ENCODE assay signal across 16 mouse cellular contexts in the genomic region with DNA sequence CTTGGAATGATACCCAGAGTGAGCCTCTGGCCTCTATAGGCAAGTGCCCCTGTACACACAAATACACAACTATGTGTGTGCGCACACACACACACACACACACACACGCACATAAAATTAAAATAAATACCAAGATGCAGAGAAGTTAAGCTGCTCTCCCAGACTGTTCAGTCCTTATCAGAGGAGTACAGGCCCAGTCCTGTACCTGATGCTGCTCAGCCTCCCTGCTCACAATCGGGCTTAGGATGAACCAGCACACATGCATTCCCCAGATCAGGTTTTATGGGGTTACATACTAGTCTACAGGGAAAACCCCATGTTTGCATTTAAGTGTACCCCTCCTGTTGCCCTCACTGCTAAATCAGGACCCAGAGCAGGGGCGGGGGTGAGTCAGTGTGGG.
"Had no signal": no experiment of that assay in that cellular context is flagged by ENCODE, and none has a peak within 500 bp of the region (broad histone marks: within the 10 kb centered on the region; RNA-seq: fewer than 3 reads in every experiment).

No protein-coding gene starts in this region.

- H3K4me1 ChIP-seq: intestine, embryonic 15.5 days; limb, embryonic 12.5 days; limb, embryonic 15.5 days; midbrain, embryonic 10.5 days; midbrain, embryonic 13.5 days; neural tube, embryonic 13.5 days had no signal

- H3K4me3 ChIP-seq: intestine, embryonic 15.5 days; limb, embryonic 12.5 days; limb, embryonic 15.5 days; midbrain, embryonic 10.5 days; midbrain, embryonic 13.5 days; neural tube, embryonic 13.5 days had no signal

- ATAC-seq: intestine, embryonic 15.5 days; midbrain, embryonic 13.5 days had no signal

- H3K9ac ChIP-seq: intestine, embryonic 15.5 days; limb, embryonic 12.5 days; limb, embryonic 15.5 days; midbrain, embryonic 13.5 days; neural tube, embryonic 13.5 days had no signal

- DNase-seq: kidney, adult 18-20 months; kidney, adult 9 months; kidney, postnatal 14 days; kidney, postnatal 4 days; left cerebral cortex, postnatal 4 days; lung, adult 2 months; lung, postnatal 14 days; lung, postnatal 4 days; thymus, adult 18-20 months; thymus, postnatal 36 days had no signal

- H3K27me3 ChIP-seq: intestine, embryonic 15.5 days; limb, embryonic 12.5 days; limb, embryonic 15.5 days; midbrain, embryonic 13.5 days; neural tube, embryonic 13.5 days had no signal

- H3K36me3 ChIP-seq: intestine, embryonic 15.5 days; limb, embryonic 12.5 days; limb, embryonic 15.5 days; midbrain, embryonic 10.5 days had no signal

- H3K4me2 ChIP-seq: intestine, embryonic 15.5 days; limb, embryonic 12.5 days; limb, embryonic 15.5 days; midbrain, embryonic 13.5 days; neural tube, embryonic 13.5 days had no signal

- H3K27ac ChIP-seq: intestine, embryonic 15.5 days; limb, embryonic 12.5 days; limb, embryonic 15.5 days; midbrain, embryonic 10.5 days; midbrain, embryonic 13.5 days; neural tube, embryonic 13.5 days had no signal

- H3K9me3 ChIP-seq: intestine, embryonic 15.5 days; limb, embryonic 12.5 days; limb, embryonic 15.5 days; midbrain, embryonic 10.5 days; midbrain, embryonic 13.5 days; neural tube, embryonic 13.5 days had no signal
